Mouse (Mus musculus): Measurements from ENCODE around the gene Disc1. TPM values are rescaled to one million over a fixed set of nuclear protein-coding genes. Genes with fewer than 3 reads are reported as not detected.

Disc1 gene
- polyA plus RNA-seq, 1 experiment from 2014 or later, result 1.2 TPM

GRCm38 (mm10) chr8:125069304-125069703 lies 15.3 kb downstream of the Disc1 start:
- 74% methylated on average over 7 of the region's 7 CpGs for WGBS
- Histone ChIP-seq H3K9ac (replicated peaks) (no peak overlapping the region), H3K27me3 (no peaks in the 10 kb centered on the region), H3K4me1 (peaks cover 17% of the 10 kb centered on the region; the same call in 1 of the 2 replicates), H3K36me3 (no peaks in the 10 kb centered on the region), H3K27ac (replicated peaks) (no peak overlapping the region), H3K4me2 (replicated peaks) (no peak overlapping the region), H3K4me3 (no peak overlapping the region), H3K9me3 (no peaks in the 10 kb centered on the region)
- no peak for ATAC-seq (replicated peaks)

GRCm38 (mm10) chr8:125069733-125070132 lies 15.7 kb downstream of the Disc1 start:
- no peak overlapping the region for H3K9ac ChIP-seq (replicated peaks)
- H3K4me1 ChIP-seq, result peaks cover 17% of the 10 kb centered on the region; the same call in 1 of the 2 replicates
- no peaks in the 10 kb centered on the region for H3K9me3 ChIP-seq
- no peak overlapping the region for H3K4me2 ChIP-seq (replicated peaks)
- no peak overlapping the region for H3K4me3 ChIP-seq
- no peaks in the 10 kb centered on the region for H3K27me3 ChIP-seq
- no peak for ATAC-seq (replicated peaks)
- H3K36me3 ChIP-seq, result no peaks in the 10 kb centered on the region
- 54% methylated on average over 6 of the region's 6 CpGs for WGBS
- H3K27ac ChIP-seq (replicated peaks), result no peak overlapping the region

- H3K4me1 ChIP-seq, result peaks cover 20% of the 10 kb centered on the region
- H3K9ac ChIP-seq (replicated peaks), result no peak overlapping the region
- no peaks in the 10 kb centered on the region for H3K36me3 ChIP-seq
- no peaks in the 10 kb centered on the region for H3K9me3 ChIP-seq
- no peak for ATAC-seq (replicated peaks)
- WGBS, result 90% methylated on average over 10 of the region's 10 CpGs
- no peak overlapping the region for H3K27ac ChIP-seq (replicated peaks)
- no peak overlapping the region for H3K4me2 ChIP-seq (replicated peaks)
- H3K4me3 ChIP-seq, result no peak overlapping the region
- no peaks in the 10 kb centered on the region for H3K27me3 ChIP-seq
These were observed 20.1 kb downstream of the Disc1 start for GRCm38 (mm10) chr8:125074141-125074540.

- H3K36me3 ChIP-seq, result no peaks in the 10 kb centered on the region
- peaks cover 24% of the 10 kb centered on the region for H3K4me1 ChIP-seq
- no peaks in the 10 kb centered on the region for H3K9me3 ChIP-seq
- no peak overlapping the region for H3K9ac ChIP-seq (replicated peaks)
- no peaks in the 10 kb centered on the region for H3K27me3 ChIP-seq
- no peak overlapping the region for H3K4me3 ChIP-seq
- H3K4me2 ChIP-seq (replicated peaks), result no peak overlapping the region
- no peak for ATAC-seq (replicated peaks)
- no peak overlapping the region for H3K27ac ChIP-seq (replicated peaks)
- 86% methylated on average over 2 of the region's 2 CpGs for WGBS
These were observed 20.6 kb downstream of the Disc1 start for GRCm38 (mm10) chr8:125074581-125074980.

DNA sequence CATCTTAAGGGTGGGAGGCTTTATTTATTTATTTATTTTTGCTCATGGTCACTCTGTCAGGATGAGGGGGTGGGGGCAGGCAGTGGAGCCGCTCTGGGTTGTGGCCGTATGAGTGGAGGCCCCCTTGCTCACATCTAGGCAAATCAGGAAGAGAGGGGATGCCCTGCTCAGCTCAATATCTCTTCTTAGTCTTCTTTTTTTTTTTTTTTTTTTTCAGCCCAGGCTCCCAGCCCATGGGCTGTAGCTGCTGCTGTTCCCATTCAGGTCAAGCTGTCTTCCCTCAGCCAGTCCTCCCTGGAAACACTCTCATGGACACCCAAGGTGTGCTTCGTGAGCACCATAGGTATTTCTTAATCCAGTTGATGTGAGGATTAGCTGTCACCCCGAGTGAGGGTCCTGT lies 21.4 kb downstream of the Disc1 start:
- Histone ChIP-seq H3K36me3 (no peaks in the 10 kb centered on the region), H3K4me1 (peaks cover 25% of the 10 kb centered on the region), H3K9me3 (no peaks in the 10 kb centered on the region), H3K27ac (replicated peaks) (no peak overlapping the region), H3K4me3 (no peak overlapping the region), H3K9ac (replicated peaks) (no peak overlapping the region), H3K4me2 (replicated peaks) (no peak overlapping the region), H3K27me3 (no peaks in the 10 kb centered on the region)
- WGBS, result 67% methylated on average over 4 of the region's 4 CpGs
- ATAC-seq (replicated peaks), result no peak

DNA sequence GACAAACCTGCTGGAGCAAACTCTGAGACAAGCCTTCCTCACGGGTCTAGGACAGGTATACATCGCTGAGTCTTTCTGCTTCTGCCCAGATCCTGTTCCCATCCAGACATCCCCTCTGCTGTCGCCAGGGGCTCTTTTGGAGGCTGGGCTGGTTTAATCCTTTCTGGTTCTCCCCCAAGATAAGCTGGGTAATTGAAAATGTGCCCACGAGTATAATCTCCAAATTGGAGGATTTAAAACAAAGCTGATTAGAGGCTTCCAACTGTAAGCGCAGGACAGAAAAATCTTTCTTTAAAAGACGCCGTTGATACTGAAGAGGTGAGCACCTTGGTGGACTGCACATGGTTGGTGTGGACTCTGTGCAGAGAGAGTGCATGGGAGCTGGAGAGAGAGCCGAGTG lies 23.3 kb downstream of the Disc1 start:
- Histone ChIP-seq H3K36me3 (no peaks in the 10 kb centered on the region), H3K4me3 (no peak overlapping the region), H3K4me1 (peaks cover 41% of the 10 kb centered on the region), H3K9me3 (no peaks in the 10 kb centered on the region), H3K4me2 (replicated peaks) (no peak overlapping the region), H3K27me3 (no peaks in the 10 kb centered on the region), H3K9ac (replicated peaks) (no peak overlapping the region), H3K27ac (replicated peaks) (no peak overlapping the region)
- no peak for ATAC-seq (replicated peaks)
- 56% methylated on average over 8 of the region's 8 CpGs for WGBS

- peak; percentile 62; the same call in 1 of the 2 replicates for ATAC-seq (replicated peaks)
- peaks cover 38% of the 10 kb centered on the region for H3K4me1 ChIP-seq
- no peaks in the 10 kb centered on the region for H3K27me3 ChIP-seq
- no peak overlapping the region for H3K4me3 ChIP-seq
- no peak overlapping the region for H3K4me2 ChIP-seq (replicated peaks)
- no peak overlapping the region for H3K9ac ChIP-seq (replicated peaks)
- H3K27ac ChIP-seq (replicated peaks), result peak overlapping the region; percentile 85
- H3K36me3 ChIP-seq, result no peaks in the 10 kb centered on the region
- 32% methylated on average over 9 of the region's 9 CpGs for WGBS
- H3K9me3 ChIP-seq, result no peaks in the 10 kb centered on the region
These were observed 24.9 kb downstream of the Disc1 start for GRCm38 (mm10) chr8:125078771-125079384.

DNA sequence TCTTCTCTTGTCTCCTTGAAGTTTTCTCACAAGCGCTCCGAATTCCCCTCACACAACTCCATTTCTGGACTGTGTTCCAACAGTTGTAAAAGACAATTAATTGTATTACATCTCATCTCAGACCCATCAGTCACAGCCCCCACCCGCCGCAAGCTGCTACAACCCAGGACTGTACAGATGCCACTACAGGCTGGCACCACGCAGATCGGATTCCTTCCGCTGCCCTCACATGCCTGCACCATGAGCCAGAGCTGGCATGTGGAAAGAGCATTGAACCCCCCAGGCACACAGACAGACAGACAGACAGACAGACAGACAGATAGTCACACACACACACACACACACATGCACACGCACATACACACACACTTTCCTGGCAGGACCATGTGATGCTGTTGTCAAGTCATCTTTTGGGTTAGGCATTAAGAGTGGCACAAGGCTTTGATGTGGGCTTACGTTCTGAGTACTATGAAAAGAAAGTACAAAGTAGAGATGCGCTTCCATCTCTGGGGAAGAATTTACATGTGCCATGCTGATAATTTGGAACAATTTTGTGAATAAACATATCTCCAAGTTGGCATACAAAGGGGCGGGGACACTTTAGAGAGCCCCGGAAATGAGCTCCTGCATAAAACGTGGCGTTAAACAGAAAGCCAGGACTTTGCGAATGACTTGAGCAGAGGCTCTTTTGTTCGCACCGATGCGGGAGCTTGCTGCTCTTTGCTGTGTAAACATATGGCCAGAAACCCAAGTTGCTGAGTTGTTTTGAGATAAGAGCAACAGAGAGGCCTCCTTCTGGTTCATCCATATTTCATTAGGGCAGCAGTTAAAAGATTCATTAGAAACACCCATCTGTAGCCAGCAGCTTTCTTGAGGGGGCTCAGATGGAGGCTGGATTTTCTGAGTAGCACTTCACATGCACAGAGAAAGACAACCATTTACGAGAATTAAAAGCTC lies 26.7 kb downstream of the Disc1 start:
- no peaks in the 10 kb centered on the region for H3K36me3 ChIP-seq
- 41% methylated on average over 19 of the region's 19 CpGs for WGBS

GRCm38 (mm10) chr8:125083746-125084145 lies 29.8 kb downstream of the Disc1 start:
- ATAC-seq (replicated peaks), result no peak
- Histone ChIP-seq H3K27ac (replicated peaks) (peak overlapping the region; percentile 40; the same call in 1 of the 2 replicates), H3K4me2 (replicated peaks) (no peak overlapping the region), H3K4me1 (peaks cover 36% of the 10 kb centered on the region), H3K4me3 (no peak overlapping the region), H3K36me3 (no peaks in the 10 kb centered on the region), H3K9me3 (no peaks in the 10 kb centered on the region), H3K9ac (replicated peaks) (no peak overlapping the region), H3K27me3 (no peaks in the 10 kb centered on the region)
- 70% methylated on average over 4 of the region's 4 CpGs for WGBS

More for the DNA sequence above, 26.7 kb downstream of the Disc1 start:
- Histone ChIP-seq H3K4me2 (replicated peaks) (no peak overlapping the region), H3K4me1 (peaks cover 43% of the 10 kb centered on the region), H3K4me3 (no peak overlapping the region), H3K27me3 (no peaks in the 10 kb centered on the region), H3K9ac (replicated peaks) (no peak overlapping the region), H3K9me3 (no peaks in the 10 kb centered on the region), H3K27ac (replicated peaks) (peak overlapping the region; percentile 85)
- peak; percentile 59 for ATAC-seq (replicated peaks)

GRCm38 (mm10) chr8:125084523-125084922 lies 30.5 kb downstream of the Disc1 start:
- no peak for ATAC-seq (replicated peaks)

DNA sequence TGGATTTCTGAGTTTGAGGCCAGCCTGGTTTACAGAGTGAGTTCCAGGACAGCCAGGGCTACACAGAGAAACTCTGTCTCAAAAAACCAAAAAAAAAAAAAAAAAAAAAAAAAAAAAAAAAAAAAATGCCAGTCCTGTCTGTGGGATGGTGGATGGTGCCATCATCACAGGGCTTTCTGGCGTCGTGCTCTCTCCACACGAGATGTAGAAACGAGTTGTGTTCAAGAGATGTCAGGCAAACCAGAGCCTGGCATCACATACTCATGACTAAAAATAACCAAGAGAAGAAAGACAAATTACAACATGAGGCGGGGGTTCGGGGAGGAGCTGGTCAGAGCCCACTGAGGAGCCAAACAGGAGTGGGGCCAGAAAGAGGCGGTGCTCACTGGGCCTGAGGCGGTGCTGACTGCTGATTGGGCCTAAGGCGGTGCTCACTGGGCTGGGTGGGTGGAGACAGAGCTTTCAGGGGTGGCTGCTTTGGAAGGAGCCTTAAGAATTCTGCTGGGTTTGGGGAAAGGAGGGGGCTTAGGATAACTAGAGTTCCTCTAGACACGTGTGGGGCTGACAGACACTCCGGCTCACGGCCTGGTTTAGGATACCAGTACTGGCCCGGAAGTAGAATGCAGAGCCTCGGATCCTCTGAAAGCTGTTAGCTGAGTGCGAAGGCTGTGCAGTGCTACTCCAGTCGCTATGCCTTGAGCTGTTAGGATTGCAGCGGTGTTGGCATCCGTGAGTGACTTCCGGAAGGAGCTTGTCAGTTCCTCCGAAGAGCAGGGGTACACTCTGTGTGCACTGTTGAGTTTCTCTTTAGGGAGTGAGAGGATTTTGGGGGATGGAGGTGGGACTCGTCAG lies 37.1 kb downstream of the Disc1 start:
- no peaks in the 10 kb centered on the region for H3K36me3 ChIP-seq
- H3K4me3 ChIP-seq, result no peak overlapping the region
- H3K9ac ChIP-seq (replicated peaks), result no peak overlapping the region
- 63% methylated on average over 21 of the region's 21 CpGs for WGBS
- H3K9me3 ChIP-seq, result no peaks in the 10 kb centered on the region
- H3K27me3 ChIP-seq, result no peaks in the 10 kb centered on the region
- H3K4me1 ChIP-seq, result no peaks in the 10 kb centered on the region
- peak; percentile 89 for ATAC-seq (replicated peaks)
- 0 out of 2 replicates have a peak overlapping the region, but pooled peaks have one; percentile 16 for H3K27ac ChIP-seq (replicated peaks)
- H3K4me2 ChIP-seq (replicated peaks), result no peak overlapping the region

More at GRCm38 (mm10) chr8:125084523-125084922, 30.5 kb downstream of the Disc1 start:
- Histone ChIP-seq H3K9ac (replicated peaks) (no peak overlapping the region), H3K4me2 (replicated peaks) (no peak overlapping the region), H3K4me3 (no peak overlapping the region), H3K27ac (replicated peaks) (peak overlapping the region; percentile 40), H3K4me1 (peaks cover 28% of the 10 kb centered on the region), H3K9me3 (no peaks in the 10 kb centered on the region), H3K27me3 (no peaks in the 10 kb centered on the region), H3K36me3 (no peaks in the 10 kb centered on the region)
- 32% methylated on average over 7 of the region's 7 CpGs for WGBS
